Mouse (Mus musculus) CD4-positive, CD25-positive, alpha-beta regulatory T cell, adult 2 months (primary cell): ENCODE measurements around the gene Dab1.

Experiments used
- DNase-seq: peaks from one replicate; pipeline ENCODE4 v3.0.0-alpha.2; 2012; ENCODE audit warnings: low read depth, low spot score

Gene Dab1

GRCm38 (mm10) chr4:103974536-103974935 lies 355.4 kb downstream of the Dab1 start:
- DNase-seq, result no peak

GRCm38 (mm10) chr4:103974946-103975345 lies 355.8 kb downstream of the Dab1 start:
- DNase-seq, result no peak

- no peak for DNase-seq
Measured at GRCm38 (mm10) chr4:103993884-103994283, 374.7 kb downstream of the Dab1 start.

- no peak for DNase-seq
Measured at GRCm38 (mm10) chr4:103994406-103994805, 375.2 kb downstream of the Dab1 start.

- no peak for DNase-seq
Measured at GRCm38 (mm10) chr4:104008406-104008805, 389.2 kb downstream of the Dab1 start.

GRCm38 (mm10) chr4:104011683-104012082 lies 392.5 kb downstream of the Dab1 start:
- DNase-seq, result no peak

- DNase-seq, result no peak
Measured at GRCm38 (mm10) chr4:104012150-104012549, 393.0 kb downstream of the Dab1 start.

GRCm38 (mm10) chr4:104025117-104025694 lies 406.0 kb downstream of the Dab1 start:
- no peak for DNase-seq

- no peak for DNase-seq
Measured at GRCm38 (mm10) chr4:104026834-104027233, 407.7 kb downstream of the Dab1 start.

GRCm38 (mm10) chr4:104027239-104027638 lies 408.1 kb downstream of the Dab1 start:
- DNase-seq, result no peak

GRCm38 (mm10) chr4:104036091-104036490 lies 416.9 kb downstream of the Dab1 start:
- DNase-seq, result no peak

- no peak for DNase-seq
Measured at GRCm38 (mm10) chr4:104039588-104039987, 420.4 kb downstream of the Dab1 start.

GRCm38 (mm10) chr4:104043441-104043840 lies 424.3 kb downstream of the Dab1 start:
- no peak for DNase-seq

- DNase-seq, result no peak
Measured at GRCm38 (mm10) chr4:104044634-104045033, 425.5 kb downstream of the Dab1 start.

- no peak for DNase-seq
Measured at GRCm38 (mm10) chr4:104047966-104048804, 429.0 kb downstream of the Dab1 start.

- DNase-seq, result no peak
Measured at GRCm38 (mm10) chr4:104057116-104057515, 438.0 kb downstream of the Dab1 start.

GRCm38 (mm10) chr4:104059569-104059968 lies 440.4 kb downstream of the Dab1 start:
- no peak for DNase-seq

GRCm38 (mm10) chr4:104062356-104062755 lies 443.2 kb downstream of the Dab1 start:
- DNase-seq, result no peak

GRCm38 (mm10) chr4:104066901-104067300 lies 447.7 kb downstream of the Dab1 start:
- no peak for DNase-seq

- no peak for DNase-seq
Measured at GRCm38 (mm10) chr4:104067748-104068147, 448.6 kb downstream of the Dab1 start.

- DNase-seq, result no peak
Measured at GRCm38 (mm10) chr4:104071296-104071695, 452.1 kb downstream of the Dab1 start.

GRCm38 (mm10) chr4:104073920-104074459 lies 454.8 kb downstream of the Dab1 start:
- DNase-seq, result no peak

GRCm38 (mm10) chr4:104077771-104078170 lies 458.6 kb downstream of the Dab1 start:
- no peak for DNase-seq
